Mouse (Mus musculus): ENCODE measurements at regions not wholly inside any gene's neighbourhood (a gene's known extent, or its start where the extent isn't known, plus 50 kb on each side); places are given as distances from the start of the nearest gene placed in this dataset.
"Not testable (repeated sequence)": the region's sequence is repeated elsewhere in the genome, so short reads cannot be mapped to it uniquely, and the experiment has no call there.

DNA sequence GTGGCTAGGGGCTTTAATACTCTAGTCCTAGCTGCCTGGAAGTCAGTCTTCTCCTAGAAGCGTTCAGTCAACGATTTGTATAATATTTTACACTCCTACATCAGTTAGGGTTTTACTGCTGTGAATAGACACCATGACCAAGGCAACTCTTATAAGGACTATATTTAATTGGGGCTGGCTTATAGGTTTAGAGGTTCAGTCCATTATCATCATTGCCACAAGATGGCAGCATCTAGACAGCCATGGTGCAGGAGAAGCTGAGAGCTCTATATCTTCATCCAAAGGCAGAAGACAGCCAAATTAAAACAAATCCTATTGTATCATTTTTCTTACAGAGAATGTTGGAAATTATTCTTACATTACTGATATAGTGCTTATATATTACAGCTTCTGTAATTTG lies 167.0 kb upstream of the Ndn start:
- WGBS: 51% methylated on average over 2 of the region's 2 CpGs
- no peaks in the 10 kb centered on the region for H3K27me3 ChIP-seq (ENCODE audit: poor library complexity, severe bottlenecking)
- no peaks in the 10 kb centered on the region for H3K4me1 ChIP-seq
- DNase-seq (ENCODE audit: extremely low spot score, low spot score): no peak
- H3K27ac ChIP-seq: no peak overlapping the region
- no peaks in the 10 kb centered on the region for H3K36me3 ChIP-seq (replicated peaks)
- H3K9me3 ChIP-seq: peaks cover 5% of the 10 kb centered on the region
- H3K4me3 ChIP-seq: no peak overlapping the region

- Histone ChIP-seq H3K9me3 (peaks cover 12% of the 10 kb centered on the region), H3K27me3 (ENCODE audit: poor library complexity, severe bottlenecking) (no peaks in the 10 kb centered on the region), H3K4me1 (no peaks in the 10 kb centered on the region), H3K27ac (no peak overlapping the region), H3K4me3 (peak overlapping the region; percentile 45), H3K36me3 (replicated peaks) (peaks cover 6% of the 10 kb centered on the region; the same call in 1 of the 2 replicates)
- no peak for DNase-seq (ENCODE audit: extremely low spot score, low spot score)
These were observed 137.8 kb upstream of the Ndn start for GRCm38 (mm10) chr7:62208529-62208928.

- Histone ChIP-seq H3K27ac (peak overlapping the region; percentile 75), H3K9me3 (peaks cover 6% of the 10 kb centered on the region), H3K36me3 (replicated peaks) (no peaks in the 10 kb centered on the region; the same call in 1 of the 2 replicates), H3K4me1 (no peaks in the 10 kb centered on the region), H3K27me3 (ENCODE audit: poor library complexity, severe bottlenecking) (no peaks in the 10 kb centered on the region), H3K4me3 (peak overlapping the region; percentile 45)
- WGBS: 31% methylated on average over 12 of the region's 12 CpGs
- DNase-seq (ENCODE audit: extremely low spot score, low spot score): peak; percentile 58
These were observed 137.2 kb upstream of the Ndn start for GRCm38 (mm10) chr7:62209117-62209700.

DNA sequence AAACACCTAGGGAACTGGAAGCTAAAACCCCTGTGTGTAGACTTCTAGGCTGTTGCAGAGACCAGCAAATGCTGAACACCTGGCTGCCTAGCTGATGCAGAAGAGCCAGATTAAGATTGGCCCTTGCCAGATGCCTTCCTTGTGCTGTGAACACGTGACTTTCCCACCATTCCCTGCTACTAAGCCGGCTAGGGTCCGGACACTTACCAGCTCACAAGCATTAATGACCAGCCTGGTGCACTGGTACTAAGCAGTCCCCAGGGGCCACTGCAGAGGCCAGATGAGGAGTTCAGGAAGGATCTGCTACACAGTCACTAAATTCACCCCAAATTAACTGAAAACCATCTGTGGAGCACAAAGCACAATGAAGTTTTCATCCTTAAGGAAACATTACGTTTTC lies 121.2 kb upstream of the Ndn start:
- 27% methylated on average over 4 of the region's 4 CpGs for WGBS
- H3K4me1 ChIP-seq: 0 out of 2 replicates have a peak, but pooled peaks cover 4% of the 10 kb centered on the region
- no peak for DNase-seq (ENCODE audit: extremely low spot score, low spot score)
- no peaks in the 10 kb centered on the region for H3K36me3 ChIP-seq (replicated peaks)
- no peaks in the 10 kb centered on the region for H3K27me3 ChIP-seq (ENCODE audit: poor library complexity, severe bottlenecking)
- H3K27ac ChIP-seq: no peak overlapping the region
- H3K4me3 ChIP-seq: 0 out of 2 replicates have a peak overlapping the region, but pooled peaks have one; percentile 14
- no peaks in the 10 kb centered on the region; the same call in 1 of the 2 replicates for H3K9me3 ChIP-seq

DNA sequence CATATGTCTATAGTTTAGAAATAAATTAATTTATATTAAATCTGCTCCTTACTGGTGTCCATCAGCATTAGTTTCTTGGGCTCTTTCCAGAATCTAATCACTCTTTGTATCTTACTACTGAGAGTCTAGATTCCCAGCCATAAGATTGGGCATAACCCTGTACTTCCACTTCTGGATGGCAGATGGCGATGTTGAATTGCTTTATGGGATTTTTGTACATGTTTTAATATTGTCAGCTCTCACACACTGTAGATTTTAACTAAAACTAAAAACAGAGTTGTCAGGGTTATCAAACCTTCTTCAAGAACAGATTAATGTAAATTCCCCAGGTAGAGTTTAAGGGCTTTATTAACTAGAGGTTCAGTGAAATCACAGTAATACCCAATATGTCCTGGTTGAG lies 118.6 kb upstream of the Ndn start:
- Histone ChIP-seq H3K4me3 (no peak overlapping the region), H3K9me3 (peaks cover 9% of the 10 kb centered on the region), H3K4me1 (peaks cover 26% of the 10 kb centered on the region), H3K36me3 (replicated peaks) (no peaks in the 10 kb centered on the region), H3K27ac (no peak overlapping the region), H3K27me3 (ENCODE audit: poor library complexity, severe bottlenecking) (no peaks in the 10 kb centered on the region)
- no peak for DNase-seq (ENCODE audit: extremely low spot score, low spot score)
- 8% methylated on average over 1 of the region's 1 CpGs for WGBS

GRCm38 (mm10) chr7:62230713-62231112 lies 115.7 kb upstream of the Ndn start:
- Histone ChIP-seq H3K4me1 (peaks cover 26% of the 10 kb centered on the region), H3K27ac (peak overlapping the region; percentile 80), H3K36me3 (replicated peaks) (no peaks in the 10 kb centered on the region), H3K27me3 (ENCODE audit: poor library complexity, severe bottlenecking) (no peaks in the 10 kb centered on the region), H3K9me3 (peaks cover 9% of the 10 kb centered on the region), H3K4me3 (peak overlapping the region; percentile 33)
- 19% methylated on average over 2 of the region's 2 CpGs for WGBS
- DNase-seq (ENCODE audit: extremely low spot score, low spot score): no peak

- Histone ChIP-seq H3K4me1 (peaks cover 26% of the 10 kb centered on the region), H3K27me3 (ENCODE audit: poor library complexity, severe bottlenecking) (no peaks in the 10 kb centered on the region), H3K36me3 (replicated peaks) (no peaks in the 10 kb centered on the region), H3K9me3 (peaks cover 9% of the 10 kb centered on the region), H3K27ac (peak overlapping the region; percentile 80), H3K4me3 (peak overlapping the region; percentile 33)
- DNase-seq (ENCODE audit: extremely low spot score, low spot score): peak; percentile 74
- WGBS: 14% methylated on average over 13 of the region's 13 CpGs
These were observed 115.2 kb upstream of the Ndn start for GRCm38 (mm10) chr7:62231120-62231574.

DNA sequence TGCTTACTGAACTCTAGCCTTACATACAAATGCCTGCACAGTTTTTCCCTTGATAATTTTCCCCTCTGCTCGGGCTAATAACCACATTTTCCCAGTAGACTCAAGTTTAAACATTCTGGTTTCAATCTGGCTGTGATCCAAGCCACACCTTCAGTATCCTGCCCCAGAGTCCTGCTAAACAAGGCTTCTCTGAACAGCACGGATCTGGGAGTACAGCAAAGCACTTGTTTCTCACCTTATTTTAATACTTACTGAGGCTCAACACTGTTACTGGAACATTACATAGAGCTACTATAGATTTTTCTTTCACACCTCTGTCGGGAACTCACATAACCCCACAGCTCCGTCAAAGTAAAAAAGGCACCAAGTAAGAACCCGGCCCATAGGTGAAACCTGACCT lies 114.3 kb upstream of the Ndn start:
- no peak for DNase-seq (ENCODE audit: extremely low spot score, low spot score)
- peaks cover 26% of the 10 kb centered on the region for H3K4me1 ChIP-seq
- H3K27ac ChIP-seq: no peak overlapping the region
- H3K9me3 ChIP-seq: peaks cover 9% of the 10 kb centered on the region
- no peaks in the 10 kb centered on the region for H3K27me3 ChIP-seq (ENCODE audit: poor library complexity, severe bottlenecking)
- no peak overlapping the region for H3K4me3 ChIP-seq
- 75% methylated on average over 5 of the region's 5 CpGs for WGBS
- H3K36me3 ChIP-seq (replicated peaks): no peaks in the 10 kb centered on the region

DNA sequence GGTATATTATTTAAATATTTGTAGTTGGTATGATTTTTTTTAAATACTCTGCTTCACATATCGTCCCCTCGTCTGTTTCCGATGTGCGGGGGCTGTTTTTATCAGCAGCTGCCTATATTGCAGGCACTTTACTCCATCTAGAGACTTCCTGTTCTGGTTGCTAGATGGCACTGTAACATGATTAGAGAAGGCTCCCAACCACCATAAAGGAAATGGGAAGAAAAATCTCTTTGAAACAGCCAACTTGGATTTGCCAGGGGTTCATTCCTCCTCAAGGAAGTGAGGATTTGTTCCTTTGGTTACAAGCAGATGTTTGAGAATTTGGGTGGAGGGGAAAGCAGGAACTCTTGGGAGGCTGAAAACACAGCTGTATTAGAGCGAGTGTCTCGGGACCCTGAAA lies 112.3 kb upstream of the Ndn start:
- H3K27ac ChIP-seq: no peak overlapping the region
- no peak for DNase-seq (ENCODE audit: extremely low spot score, low spot score)
- no peaks in the 10 kb centered on the region for H3K27me3 ChIP-seq (ENCODE audit: poor library complexity, severe bottlenecking)
- WGBS: 73% methylated on average over 6 of the region's 6 CpGs
- H3K9me3 ChIP-seq: peaks cover 9% of the 10 kb centered on the region
- no peak overlapping the region for H3K4me3 ChIP-seq
- no peaks in the 10 kb centered on the region for H3K36me3 ChIP-seq (replicated peaks)
- H3K4me1 ChIP-seq: peaks cover 26% of the 10 kb centered on the region

DNA sequence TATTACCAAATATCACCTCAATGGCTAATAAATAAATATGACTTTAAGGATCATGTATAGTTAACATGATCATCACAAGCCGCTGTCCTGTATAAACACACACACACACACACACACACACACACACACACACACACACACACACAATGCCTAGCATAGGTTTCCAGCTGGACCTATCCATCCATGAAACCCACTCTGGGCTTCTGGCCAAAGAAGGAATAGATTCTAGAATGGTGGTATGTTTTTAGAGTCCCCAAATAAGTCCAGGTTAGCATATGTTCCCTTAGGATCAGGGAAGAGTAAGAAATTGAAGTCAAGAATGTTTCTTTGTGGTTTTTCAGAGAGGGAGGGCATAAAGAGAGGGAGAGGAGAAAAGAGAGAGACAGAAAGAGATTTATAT lies 110.6 kb upstream of the Ndn start:
- H3K36me3 ChIP-seq (replicated peaks): no peaks in the 10 kb centered on the region
- H3K27ac ChIP-seq: no peak overlapping the region
- H3K9me3 ChIP-seq: peaks cover 9% of the 10 kb centered on the region
- peaks cover 20% of the 10 kb centered on the region for H3K4me1 ChIP-seq
- WGBS: 92% methylated on average over 1 of the region's 1 CpGs
- H3K27me3 ChIP-seq (ENCODE audit: poor library complexity, severe bottlenecking): no peaks in the 10 kb centered on the region
- DNase-seq (ENCODE audit: extremely low spot score, low spot score): no peak
- no peak overlapping the region for H3K4me3 ChIP-seq

DNA sequence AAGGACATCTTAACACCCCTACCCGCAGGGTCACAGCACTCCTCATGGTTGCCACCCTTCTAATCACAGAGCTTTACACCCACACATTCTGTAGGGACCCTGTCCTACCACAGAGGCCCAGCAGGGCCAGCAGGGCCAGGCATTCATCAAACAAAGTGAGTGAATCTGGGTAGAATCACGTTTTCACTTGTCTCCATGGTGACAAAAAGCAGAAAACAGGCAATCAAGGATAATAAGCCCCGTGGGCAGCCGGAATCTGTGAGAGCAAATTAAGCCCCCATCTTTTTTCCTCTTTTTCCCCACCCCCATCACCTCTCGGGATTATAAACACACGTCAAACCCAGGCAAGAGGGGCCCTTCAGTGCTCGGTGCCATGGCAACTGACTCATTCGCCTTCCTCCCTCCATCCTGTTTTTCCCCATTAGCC lies 84.7 kb upstream of the Ndn start:
- peak overlapping the region; percentile 77 for H3K27ac ChIP-seq
- H3K36me3 ChIP-seq (replicated peaks): no peaks in the 10 kb centered on the region
- 22% methylated on average over 8 of the region's 8 CpGs for WGBS
- DNase-seq (ENCODE audit: extremely low spot score, low spot score): peak; percentile 63
- peaks cover 5% of the 10 kb centered on the region; the same call in 1 of the 2 replicates for H3K9me3 ChIP-seq
- H3K27me3 ChIP-seq (ENCODE audit: poor library complexity, severe bottlenecking): no peaks in the 10 kb centered on the region
- H3K4me1 ChIP-seq: peaks cover 20% of the 10 kb centered on the region
- H3K4me3 ChIP-seq: peak overlapping the region; percentile 14; the same call in 1 of the 2 replicates

GRCm38 (mm10) chr7:62262174-62262573 lies 84.2 kb upstream of the Ndn start:
- DNase-seq (ENCODE audit: extremely low spot score, low spot score); H3K36me3 ChIP-seq (replicated peaks); H3K27me3 ChIP-seq (ENCODE audit: poor library complexity, severe bottlenecking); H3K9me3 ChIP-seq: not testable (repeated sequence)
- Histone ChIP-seq H3K4me1 (peaks cover 20% of the 10 kb centered on the region), H3K27ac (peak overlapping the region; percentile 77), H3K4me3 (peak overlapping the region; percentile 14; the same call in 1 of the 2 replicates)
- WGBS: 48% methylated on average over 2 of the region's 2 CpGs

DNA sequence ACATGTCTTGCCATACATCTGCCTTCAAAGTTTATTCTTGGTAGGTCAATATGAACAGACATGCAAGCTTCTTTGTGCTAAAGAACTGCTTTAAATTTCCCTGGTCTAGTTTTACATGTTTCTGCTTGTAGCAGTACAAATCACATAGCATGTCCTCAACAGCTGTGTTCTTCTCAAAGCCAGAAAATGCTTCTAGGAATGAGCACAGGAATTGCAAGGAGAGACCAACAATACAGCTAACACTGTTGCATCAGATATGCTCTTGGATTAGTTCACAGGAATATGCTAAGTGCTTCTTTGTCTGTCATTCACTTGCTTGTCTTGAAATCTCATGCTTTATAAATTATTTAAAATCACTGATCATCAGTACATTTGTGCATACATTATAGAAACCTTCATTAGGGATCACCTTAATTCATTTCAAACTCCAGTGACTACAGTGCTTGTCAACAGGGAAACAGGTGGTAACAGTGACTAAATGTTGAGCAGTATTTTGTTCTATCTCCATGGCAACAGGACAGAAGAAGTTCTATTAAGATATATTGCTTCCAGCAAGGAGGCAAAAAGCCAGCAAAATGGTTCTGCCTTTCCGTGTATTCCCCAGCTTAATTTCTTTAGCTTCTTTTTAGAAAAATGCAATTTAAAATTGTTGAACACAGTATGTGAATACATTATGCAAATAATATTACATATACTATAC lies 77.1 kb upstream of the Ndn start:
- Histone ChIP-seq H3K27me3 (ENCODE audit: poor library complexity, severe bottlenecking) (no peaks in the 10 kb centered on the region), H3K4me1 (peaks cover 10% of the 10 kb centered on the region), H3K36me3 (replicated peaks) (no peaks in the 10 kb centered on the region), H3K4me3 (no peak overlapping the region), H3K27ac (no peak overlapping the region), H3K9me3 (peaks cover 10% of the 10 kb centered on the region; the same call in 1 of the 2 replicates)
- 88% methylated on average over 1 of the region's 1 CpGs for WGBS
- no peak for DNase-seq (ENCODE audit: extremely low spot score, low spot score)
